Comparison of ENCODE assay signal across 18 mouse cellular contexts in the genomic region with DNA sequence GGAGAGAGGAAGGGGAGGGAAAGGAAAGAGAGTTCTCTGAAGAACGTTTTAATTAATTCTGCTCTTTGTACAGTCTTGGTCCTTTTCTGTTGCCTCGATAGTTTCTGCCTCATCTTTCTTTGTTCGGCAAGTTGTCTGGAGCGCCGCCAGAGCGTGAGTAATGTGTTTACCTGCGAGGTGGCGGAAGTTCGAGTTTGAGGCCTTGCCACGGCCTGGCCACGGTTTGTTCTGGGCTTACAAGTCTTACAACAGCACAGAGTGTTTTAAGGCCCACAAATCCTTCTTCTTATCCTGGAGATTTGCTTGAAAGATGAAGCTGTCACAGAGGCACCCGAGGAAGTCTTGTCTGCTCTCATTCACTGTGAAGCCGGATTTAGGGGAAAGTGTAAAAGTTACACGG.
A peak's percentile ranks its signal among the peaks of the same experiment; 100 is the strongest.
DNase-seq lines count a peak whose midpoint lies in the region; ATAC-seq and TF ChIP-seq lines count a peak whose summit lies in the region.
"Had no signal": no experiment of that assay in that cellular context is flagged by ENCODE, and none has a peak within 500 bp of the region (broad histone marks: within the 10 kb centered on the region; RNA-seq: fewer than 3 reads in every experiment).

No protein-coding gene starts in this region.

- DNase-seq in cerebellum, postnatal 36 days: peak; percentile 6 to 7
- no peak for DNase-seq in cerebellum, adult 9-10 months
- peak; percentile 4 to 7 for DNase-seq in lung, adult 18-20 months
- DNase-seq in lung, postnatal 25 days (ENCODE audit: low spot score): no peak
- DNase-seq in brain, embryonic 14.5 days (ENCODE audit: low read depth): peak; percentile 49
- DNase-seq in stomach, postnatal 0 days (ENCODE audit: low spot score): peak; percentile 66
- no peak for DNase-seq in heart, postnatal 14 days
- no peak for DNase-seq in layer of hippocampus, postnatal 10 days (ENCODE audit: low spot score in 2 of 2)
- DNase-seq: B cell, adult 2 months; cerebellum, adult 9-11 months; gastrocnemius, postnatal 14 days; right cerebral cortex, adult 18-20 months had no signal

- WGBS in stomach, postnatal 0 days: 20% methylated on average over 14 of the region's 14 CpGs

- no peak overlapping the region for H3K4me3 ChIP-seq in stomach, postnatal 0 days (ENCODE audit: low read depth, low read length)
- H3K4me3 ChIP-seq: forebrain, embryonic 15.5 days; heart, embryonic 12.5 days; limb, embryonic 13.5 days; midbrain, embryonic 15.5 days; neural tube, embryonic 12.5 days had no signal

- TF ChIP-seq EP300 in stomach, postnatal 0 days (optimal IDR thresholded peaks at IDR 0.05): no peak

- H3K9me3 ChIP-seq in stomach, postnatal 0 days (ENCODE audit: control insufficient read depth, low read length): no peaks in the 10 kb centered on the region
- H3K9me3 ChIP-seq: forebrain, embryonic 15.5 days; heart, embryonic 12.5 days; limb, embryonic 13.5 days; midbrain, embryonic 15.5 days; neural tube, embryonic 12.5 days had no signal

- no peak for TF ChIP-seq POLR2A in brain, embryonic 14.5 days (IDR thresholded peaks at IDR 0.05; ENCODE audit: borderline replicate concordance, extremely low read depth, insufficient read depth, insufficient read length, poor library complexity, severe bottlenecking)

- intact Hi-C loops in heart, postnatal 14 days (cut with DNase I): no loop called here

- H3K9ac ChIP-seq in stomach, postnatal 0 days (ENCODE audit: low read length): 0 out of 2 replicates have a peak overlapping the region, but pooled peaks have one; percentile 5
- H3K9ac ChIP-seq: forebrain, embryonic 15.5 days; heart, embryonic 12.5 days; limb, embryonic 13.5 days; midbrain, embryonic 15.5 days; neural tube, embryonic 12.5 days had no signal

- no peaks in the 10 kb centered on the region for H3K27me3 ChIP-seq in stomach, postnatal 0 days (ENCODE audit: control insufficient read depth, insufficient read depth, low read length)
- H3K27me3 ChIP-seq: forebrain, embryonic 15.5 days; heart, embryonic 12.5 days; limb, embryonic 13.5 days; midbrain, embryonic 15.5 days; neural tube, embryonic 12.5 days had no signal

- no peak for ATAC-seq in stomach, postnatal 0 days (ENCODE audit: low FRiP score, low TSS enrichment)
- ATAC-seq: forebrain, embryonic 15.5 days; intestine, postnatal 0 days; midbrain, embryonic 15.5 days had no signal

- H3K4me1 ChIP-seq in stomach, postnatal 0 days (replicated peaks; ENCODE audit: control insufficient read depth, insufficient read depth): no peaks in the 10 kb centered on the region
- H3K4me1 ChIP-seq: heart, embryonic 12.5 days; neural tube, embryonic 12.5 days had no signal

- TF ChIP-seq CTCF in brain, embryonic 14.5 days (IDR thresholded peaks at IDR 0.05; ENCODE audit: borderline replicate concordance, extremely low read depth, insufficient read depth, insufficient read length): no peak
- TF ChIP-seq CTCF in stomach, postnatal 0 days (IDR thresholded peaks at IDR 0.05; ENCODE audit: low read depth): no peak

- no peak overlapping the region for H3K4me2 ChIP-seq in stomach, postnatal 0 days (replicated peaks; ENCODE audit: low read depth)
- H3K4me2 ChIP-seq: forebrain, embryonic 15.5 days; heart, embryonic 12.5 days; limb, embryonic 13.5 days; midbrain, embryonic 15.5 days; neural tube, embryonic 12.5 days had no signal

- H3K36me3 ChIP-seq in stomach, postnatal 0 days (ENCODE audit: control insufficient read depth, insufficient read depth, low read length): no peaks in the 10 kb centered on the region
- H3K36me3 ChIP-seq: forebrain, embryonic 15.5 days; heart, embryonic 12.5 days; limb, embryonic 13.5 days; midbrain, embryonic 15.5 days; neural tube, embryonic 12.5 days had no signal

- no peak overlapping the region for H3K27ac ChIP-seq in stomach, postnatal 0 days (replicated peaks)
- H3K27ac ChIP-seq: forebrain, embryonic 15.5 days; limb, embryonic 13.5 days; midbrain, embryonic 15.5 days; neural tube, embryonic 12.5 days had no signal

Comparison
In these comparisons a context has a peak if more than half of its experiments do, and no peak if none do; other contexts are left out.
1. DNase-seq: peak in cerebellum, postnatal 36 days (2 of 2), lung, adult 18-20 months (2 of 2), brain, embryonic 14.5 days (single experiment) and stomach, postnatal 0 days (single experiment); none in cerebellum, adult 9-10 months (single experiment), lung, postnatal 25 days (single experiment), heart, postnatal 14 days (0 of 2) and layer of hippocampus, postnatal 10 days (0 of 2).